ENCODE assay signal across 7 mouse cellular contexts in genomic region chrX:12287656-12288561, GRCm38 (mm10).
DNase-seq lines count a peak whose midpoint lies in the region; ATAC-seq lines count a peak whose summit lies in the region.

No protein-coding gene starts in this region.

- ATAC-seq in activated CD4-positive, CD25-positive, alpha-beta regulatory T cell, adult 4 months: no peak

- DNase-seq in kidney, postnatal 10 days: peak; percentile 36
- no peak for DNase-seq in kidney, adult 18-20 months
- peak; percentile 61 for DNase-seq in R1 (ENCODE audit: low read depth, low spot score)
- peak; percentile 46 for DNase-seq in embryo, embryonic 11 days
- DNase-seq in lung, postnatal 25 days (ENCODE audit: low spot score): peak; percentile 7
- DNase-seq in urinary bladder, postnatal 14 days (ENCODE audit: low spot score): no peak

Comparison
In these comparisons a context has a peak if more than half of its experiments do, and no peak if none do; other contexts are left out.
1. DNase-seq: peak in kidney, postnatal 10 days (single experiment), R1 (single experiment), embryo, embryonic 11 days (single experiment) and lung, postnatal 25 days (single experiment); none in kidney, adult 18-20 months (single experiment) and urinary bladder, postnatal 14 days (single experiment).